Mouse (Mus musculus): ENCODE measurements around the gene Agps.

Gene Agps

DNA sequence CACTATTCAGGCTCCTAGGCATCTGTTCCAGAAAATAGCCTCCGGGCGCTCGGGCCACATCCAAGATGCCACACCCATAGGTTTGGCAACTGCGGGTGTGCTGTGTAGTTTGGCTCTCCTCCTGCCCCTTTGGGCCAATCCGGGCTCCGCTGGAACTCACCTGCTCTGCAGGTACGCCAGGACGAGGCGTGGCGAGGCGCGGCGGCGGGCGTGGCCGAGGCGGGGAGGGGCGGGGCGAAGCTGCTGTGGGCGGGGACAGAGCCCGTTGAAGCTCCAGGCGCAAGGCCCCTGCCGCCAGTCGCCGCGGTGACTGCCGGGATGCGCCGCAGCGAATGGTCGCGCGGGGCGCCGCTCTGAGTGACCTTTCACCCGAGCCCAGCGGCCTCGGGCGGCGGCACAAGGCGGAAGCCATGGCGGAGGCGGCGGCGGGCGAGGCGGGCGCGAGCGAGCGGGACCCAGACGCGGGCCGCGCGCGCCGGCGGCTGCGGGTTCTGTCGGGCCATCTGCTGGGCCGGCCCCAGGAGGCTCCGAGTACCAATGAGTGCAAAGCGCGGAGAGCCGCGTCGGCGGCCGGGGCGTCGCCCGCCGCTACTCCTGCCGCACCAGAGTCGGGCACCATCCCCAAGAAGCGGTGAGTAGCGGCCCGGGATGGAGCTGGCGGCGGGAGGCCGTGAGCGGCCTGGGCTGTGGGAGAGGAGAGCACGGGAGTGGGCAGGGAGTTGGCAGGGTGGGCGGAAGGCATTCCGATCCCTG is at the start of gene Agps:
Gene Agps, plus strand, starts transcription at position 297 of the 753 bp plus-strand sequence.
- DNase-seq (ENCODE audit: low read depth, low spot score): peak; percentile 89

GRCm38 (mm10) chr2:75786075-75786474 is 45.9 kb upstream of the Agps start:
- DNase-seq (ENCODE audit: low read depth, low spot score): peak; percentile 72

DNA sequence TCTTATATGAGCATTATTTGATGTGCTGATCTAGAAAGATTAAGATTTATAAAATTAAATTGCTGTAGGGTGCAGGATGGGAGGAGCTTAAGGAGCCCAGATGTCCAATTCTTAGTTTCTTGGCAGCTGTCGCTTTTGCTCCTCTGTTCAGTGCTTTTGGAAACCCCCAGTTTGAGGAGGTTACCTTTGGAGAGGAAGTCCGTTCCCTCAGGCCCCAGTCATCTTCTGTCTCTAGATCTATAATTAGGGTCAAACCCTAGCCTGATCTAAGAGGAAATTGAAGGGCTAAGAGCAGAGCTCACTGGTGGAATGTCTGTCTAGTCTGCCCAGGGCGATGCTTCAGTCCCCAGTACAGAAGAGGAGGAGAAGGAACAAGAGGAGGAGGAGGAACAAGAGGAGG is 43.5 kb upstream of the Agps start:
- DNase-seq (ENCODE audit: low read depth, low spot score): no peak

DNA sequence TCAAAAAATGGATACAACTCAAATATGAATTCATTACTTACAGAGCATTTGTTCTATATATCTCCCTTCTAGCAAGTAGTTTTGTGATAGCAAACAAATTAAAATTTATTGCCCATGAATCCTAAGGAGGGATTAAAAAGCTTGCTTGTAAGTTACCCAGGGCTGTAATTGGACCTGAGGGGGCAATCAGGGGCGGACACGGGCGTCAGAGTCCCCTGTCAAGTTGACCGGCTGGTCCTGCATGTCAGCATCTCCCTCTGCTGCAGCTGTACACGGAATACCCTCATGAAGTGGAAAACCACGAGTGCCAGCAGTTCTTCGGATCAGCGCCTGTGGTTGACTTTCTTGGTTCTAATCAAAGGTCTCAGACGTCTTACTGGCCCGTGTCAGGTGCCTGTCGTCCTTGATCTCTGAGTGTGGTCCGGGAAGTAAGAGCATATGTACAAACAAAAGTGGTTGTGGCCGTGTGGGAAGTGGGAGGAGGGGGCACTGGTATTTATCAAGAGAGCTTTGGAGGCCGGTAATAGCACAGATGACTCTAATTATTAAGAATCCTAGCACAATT is 41.9 kb upstream of the Agps start:
- DNase-seq (ENCODE audit: low read depth, low spot score): no peak

GRCm38 (mm10) chr2:75791561-75792308 is 40.2 kb upstream of the Agps start:
- no peak for DNase-seq (ENCODE audit: low read depth, low spot score)

DNA sequence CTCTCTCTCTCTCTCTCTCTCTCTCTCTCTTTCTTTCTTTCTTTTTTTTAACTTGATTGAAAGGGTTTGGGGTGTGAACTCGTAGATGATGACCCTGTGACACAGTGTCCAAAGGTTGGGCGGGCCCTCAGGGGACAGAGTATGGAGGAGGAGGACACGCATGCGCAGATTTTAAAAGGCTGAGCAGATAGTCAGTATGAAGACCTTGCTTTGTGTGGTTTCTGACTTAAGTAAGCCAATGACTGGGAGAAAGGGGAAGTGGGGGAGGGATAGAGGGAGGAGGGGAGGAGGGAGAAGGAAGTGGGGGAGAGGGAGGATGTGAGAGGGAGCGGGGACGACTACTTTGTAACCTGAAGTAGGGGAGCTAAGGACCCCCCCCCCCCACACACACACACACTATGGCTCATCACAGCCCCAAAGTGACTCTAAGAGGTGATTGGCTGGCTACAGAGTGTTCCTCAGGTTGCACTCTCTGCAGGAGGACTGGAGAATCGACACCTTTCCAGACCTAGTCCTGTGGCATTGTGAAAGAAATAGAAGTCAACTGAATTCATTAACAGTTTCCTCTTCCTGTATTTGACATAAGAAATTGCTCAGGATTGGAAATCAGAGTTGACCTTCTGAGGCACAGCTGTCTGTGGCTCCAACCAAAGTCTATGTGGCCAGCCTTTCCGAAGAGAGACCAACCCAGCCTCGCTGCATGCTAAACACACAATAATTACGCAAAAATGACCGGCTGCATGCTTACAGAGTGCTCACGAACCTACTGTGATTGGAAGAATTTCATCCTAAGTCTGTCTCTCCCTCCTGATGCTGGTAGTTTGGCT is 39.4 kb upstream of the Agps start:
- DNase-seq (ENCODE audit: low read depth, low spot score): peak; percentile 80

GRCm38 (mm10) chr2:75796181-75796580 is 35.8 kb upstream of the Agps start:
- DNase-seq (ENCODE audit: low read depth, low spot score): no peak

GRCm38 (mm10) chr2:75798434-75798970 is 33.5 kb upstream of the Agps start:
- no peak for DNase-seq (ENCODE audit: low read depth, low spot score)

- no peak for DNase-seq (ENCODE audit: low read depth, low spot score)
These were observed 26.2 kb upstream of the Agps start for GRCm38 (mm10) chr2:75805767-75806166.

DNA sequence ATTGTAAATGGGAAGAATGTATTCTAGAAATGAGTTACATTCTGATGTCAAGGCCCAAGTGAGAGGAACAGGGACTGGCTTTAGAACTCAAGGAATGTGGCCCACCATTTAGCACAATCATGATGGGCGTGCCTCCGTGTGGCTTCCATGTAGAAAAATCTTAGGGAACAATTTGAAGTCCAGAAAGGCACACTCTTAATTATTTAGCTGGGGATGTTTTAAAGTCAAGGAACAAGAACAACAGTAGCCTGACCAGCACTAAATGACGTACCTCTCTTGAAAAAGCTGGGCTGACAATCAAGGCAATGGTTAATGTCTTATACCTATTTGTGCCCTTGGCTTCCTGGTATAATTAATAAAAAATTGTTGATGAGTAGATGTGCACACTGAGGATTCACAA is 25.1 kb upstream of the Agps start:
- DNase-seq (ENCODE audit: low read depth, low spot score): no peak

DNA sequence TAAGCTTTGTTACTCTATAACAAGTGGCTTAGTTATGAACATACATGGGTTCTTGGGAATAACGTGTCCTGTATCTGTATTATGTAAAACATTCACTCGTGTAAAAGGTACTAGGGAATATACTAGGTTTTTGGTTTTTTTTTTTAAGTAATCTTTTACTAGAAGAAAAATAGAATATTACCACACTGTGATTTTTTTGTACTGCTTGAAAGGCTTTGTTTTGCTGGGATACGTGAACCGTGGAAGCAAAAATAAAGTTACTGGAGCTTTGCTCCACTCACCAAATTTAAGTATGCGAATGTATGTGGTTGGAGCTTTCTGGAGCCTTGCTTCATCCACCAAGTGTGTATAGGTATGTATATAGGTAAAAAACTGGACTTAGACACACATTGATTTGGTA is 24.5 kb upstream of the Agps start:
- no peak for DNase-seq (ENCODE audit: low read depth, low spot score)

- DNase-seq (ENCODE audit: low read depth, low spot score): no peak
These were observed 17.1 kb upstream of the Agps start for GRCm38 (mm10) chr2:75814880-75815279.

DNA sequence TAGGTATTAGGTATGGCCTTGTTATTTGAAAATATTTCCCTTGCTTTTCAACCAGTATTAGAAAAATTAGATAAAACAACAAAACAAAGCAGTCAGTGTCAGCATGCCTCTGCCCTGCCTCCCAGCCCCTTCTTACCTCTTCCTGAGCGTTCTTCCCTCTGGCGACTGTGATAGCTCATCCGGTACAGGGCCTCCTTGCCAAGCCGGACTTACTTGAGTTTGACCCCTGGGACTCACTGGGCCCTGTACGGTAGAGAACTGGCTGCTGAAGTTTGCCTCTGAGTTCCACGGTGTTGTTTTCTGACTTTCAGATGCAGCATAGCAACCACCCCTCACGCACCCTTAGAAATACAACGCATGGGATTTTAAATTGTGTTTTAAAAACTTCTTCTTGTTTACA is 16.5 kb upstream of the Agps start:
- DNase-seq (ENCODE audit: low read depth, low spot score): no peak

- DNase-seq (ENCODE audit: low read depth, low spot score): no peak
These were observed 15.3 kb upstream of the Agps start for GRCm38 (mm10) chr2:75816673-75817072.

DNA sequence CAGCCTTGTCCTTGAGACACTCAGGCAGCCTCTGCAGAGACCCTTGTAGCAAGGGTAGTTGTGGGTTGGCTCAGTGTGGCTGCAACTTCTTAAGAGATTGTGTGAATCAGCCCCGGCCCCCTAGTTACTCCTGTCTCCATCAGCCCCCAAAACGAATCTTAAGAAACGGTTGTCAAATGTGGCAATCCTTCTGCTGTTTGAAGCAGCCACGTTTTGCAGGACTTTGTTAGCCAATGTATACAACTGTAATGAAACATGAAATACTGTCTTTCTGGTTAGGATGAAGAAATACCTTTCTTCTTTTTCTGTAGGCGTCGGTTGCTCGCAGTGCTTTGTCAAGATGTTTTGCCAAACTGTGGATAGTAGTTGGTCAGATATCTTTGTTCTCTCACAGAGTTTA is 13.3 kb upstream of the Agps start:
- no peak for DNase-seq (ENCODE audit: low read depth, low spot score)

DNA sequence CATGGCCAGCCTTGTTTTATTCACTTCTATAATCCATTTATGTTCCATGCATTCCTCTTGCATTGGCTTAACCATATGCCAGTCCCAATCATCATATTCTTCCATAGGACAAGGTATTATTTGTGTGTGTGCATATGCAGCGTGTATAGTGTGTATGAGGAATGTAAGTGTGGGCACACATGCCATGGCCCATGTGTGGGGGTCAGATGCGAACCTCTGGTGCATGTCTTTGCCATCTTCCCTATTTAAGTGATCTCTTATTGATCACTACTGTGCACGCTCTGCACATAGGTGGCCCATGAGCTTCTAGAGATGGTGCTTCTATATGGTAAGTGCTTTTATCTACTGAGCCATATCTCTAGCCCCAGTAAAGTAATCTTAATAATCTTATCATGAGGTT is 12.2 kb upstream of the Agps start:
- DNase-seq (ENCODE audit: low read depth, low spot score): no peak

- no peak for DNase-seq (ENCODE audit: low read depth, low spot score)
These were observed 9.8 kb upstream of the Agps start for GRCm38 (mm10) chr2:75821971-75822751.

DNA sequence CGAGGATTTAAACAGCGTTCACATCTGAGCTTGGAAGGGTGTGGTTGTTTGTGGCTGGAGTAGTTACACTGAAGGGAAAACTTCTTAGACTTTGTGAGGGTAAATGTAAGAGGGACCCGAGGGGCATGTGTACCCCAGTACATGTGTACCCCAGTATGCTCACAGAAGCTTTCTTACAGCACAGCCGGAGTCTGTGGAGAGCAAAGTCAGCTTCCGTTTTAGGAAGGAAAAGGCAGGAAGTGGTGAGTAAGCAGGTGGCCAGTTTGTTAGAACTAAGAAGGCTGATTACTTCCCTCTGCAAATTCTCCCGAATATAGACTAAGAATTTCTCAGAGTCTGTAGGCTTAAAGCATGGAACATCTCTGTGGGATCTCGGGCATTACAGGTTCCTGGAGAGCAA is 8.2 kb upstream of the Agps start:
- no peak for DNase-seq (ENCODE audit: low read depth, low spot score)

- no peak for DNase-seq (ENCODE audit: low read depth, low spot score)
These were observed 7.8 kb upstream of the Agps start for GRCm38 (mm10) chr2:75824144-75824543.

GRCm38 (mm10) chr2:75824846-75825245 is 7.1 kb upstream of the Agps start:
- DNase-seq (ENCODE audit: low read depth, low spot score): no peak

DNA sequence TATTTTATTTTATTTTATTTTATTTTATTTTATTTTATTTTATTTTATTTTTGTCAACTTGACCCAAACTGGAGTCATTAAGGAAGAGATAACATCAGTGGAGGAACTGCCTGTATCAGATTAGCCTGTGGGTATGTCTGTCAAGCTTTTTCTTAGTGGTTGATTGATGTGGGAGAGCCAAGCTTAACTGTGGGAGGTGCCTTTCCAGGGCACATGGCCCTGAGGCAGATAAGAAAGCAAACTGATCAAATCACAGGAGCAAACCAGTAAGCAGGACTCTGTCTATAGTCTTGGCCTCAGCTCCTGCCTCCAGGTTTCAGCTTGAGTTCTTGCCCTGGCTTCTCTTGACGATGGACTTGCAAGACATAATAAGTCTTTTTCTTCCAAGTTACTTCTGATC is 6.4 kb upstream of the Agps start:
- no peak for DNase-seq (ENCODE audit: low read depth, low spot score)

Data from R1 (cell line).